Mouse (Mus musculus) kidney, embryonic 16.5 days (tissue): ENCODE results near the gene Sucnr1. TPM values are rescaled to one million over a fixed set of nuclear protein-coding genes. Genes with fewer than 3 reads are reported as not detected.

ENCODE experiments used
- ATAC-seq: fragments of 200-750 bp; cut with Nextera tagmentation; 2 replicates; pipeline ENCODE4 v1.8.0; 2017; ENCODE audit warnings: moderate TSS enrichment; ENCODE audit not compliant: low FRiP score, low TSS enrichment
- H3K27ac ChIP-seq: fragments of 300-500 bp; sonication (generic); 2 replicates; pipeline ENCODE4 v1.5.1; 2014; ENCODE audit warnings: low read length
- H3K27me3 ChIP-seq: fragments of 300-500 bp; sonication (generic); 2 replicates; pipeline ENCODE4 v1.6.1; 2014; ENCODE audit warnings: low read length, control low read depth, mixed read lengths; ENCODE audit not compliant: insufficient read depth
- H3K36me3 ChIP-seq: fragments of 300-500 bp; sonication (generic); 2 replicates; pipeline ENCODE4 v1.6.1; 2014; ENCODE audit warnings: low read length, control low read depth, mixed read lengths; ENCODE audit not compliant: insufficient read depth
- H3K4me1 ChIP-seq: fragments of 300-500 bp; sonication (generic); 2 replicates; pipeline ENCODE4 v1.6.1; 2014; ENCODE audit warnings: low read length, control low read depth, mixed read lengths; ENCODE audit not compliant: insufficient read depth
- H3K4me2 ChIP-seq: fragments of 300-500 bp; sonication (generic); replicated peaks from 2 replicates; pipeline ENCODE4 v1.6.1; 2014; ENCODE audit warnings: low read depth, low read length
- H3K4me3 ChIP-seq: fragments of 300-500 bp; sonication (generic); 2 replicates; pipeline ENCODE4 v1.5.1; 2014; ENCODE audit warnings: mild to moderate bottlenecking, low read length
- H3K9ac ChIP-seq: fragments of 300-500 bp; sonication (generic); replicated peaks from 2 replicates; pipeline ENCODE4 v1.6.1; 2014; ENCODE audit warnings: low read length
- H3K9me3 ChIP-seq: fragments of 300-500 bp; sonication (generic); 2 replicates; pipeline ENCODE4 v1.6.1; 2016; ENCODE audit warnings: low read length, control low read depth
- WGBS: fragments of 180-500 bp; shearing (Covaris S2); extraction: QIAGEN DNeasy Blood & Tissue Kit; methylation state at CpG from one replicate; pipeline ENCODE4 v1.1.7; 2014; 5-methylcytosine and 5-hydroxymethylcytosine counted together
- polyA plus RNA-seq: library from polyadenylated mRNA; unstranded; fragments of >200 nt; fragmentation: Nextera tagmentation; extraction: Ambion mirVana; gene quantifications from 2 replicates; pipeline ENCODE4 v1.2.1, GENCODE M21; 2015

The Sucnr1 gene
- polyA plus RNA-seq, result 6.5 and 6.7 TPM in 2 replicates

DNA sequence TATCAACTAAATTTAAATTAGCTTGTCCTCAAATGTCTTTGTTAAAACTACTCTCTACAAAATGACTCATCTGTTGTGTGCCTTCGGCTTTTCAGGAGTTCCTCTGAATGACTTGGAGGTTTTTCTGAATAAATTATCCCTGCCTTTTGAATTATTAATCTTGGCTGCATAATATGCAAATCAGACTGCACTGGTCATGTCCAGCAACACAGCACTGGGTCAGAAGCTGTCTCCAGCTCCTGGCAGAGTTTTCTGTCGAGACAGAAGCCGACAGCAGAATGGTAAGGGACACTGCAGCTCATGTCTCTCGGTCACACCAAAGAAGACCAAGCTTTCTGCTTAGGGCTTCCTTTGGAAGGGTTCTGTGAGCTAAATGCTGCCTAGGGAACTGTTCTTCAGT is at the start of gene Sucnr1:
Gene Sucnr1, plus strand, starts transcription at position 222 of the 400 bp plus-strand sequence.
- Histone ChIP-seq H3K4me3 (peak within 1 kb of the TSS; percentile 4; the same call in 1 of the 2 replicates), H3K9me3 (no peaks in the 10 kb centered on the region), H3K4me1 (peaks cover 8% of the 10 kb centered on the region; the same call in 1 of the 2 replicates), H3K27ac (peak within 1 kb of the TSS; percentile 4), H3K9ac (no peak within 1 kb of the TSS), H3K27me3 (no peaks in the 10 kb centered on the region), H3K4me2 (no peak within 1 kb of the TSS), H3K36me3 (no peaks in the 10 kb centered on the region)
- ATAC-seq, result 0 out of 2 replicates have a peak, but pooled peaks have one; percentile 49
- WGBS, result 54% methylated on average over 4 of the region's 4 CpGs

GRCm38 (mm10) chr3:60046221-60046913 is 35.3 kb upstream of the Sucnr1 start:
- ATAC-seq, result peak; percentile 74; the same call in 1 of the 2 replicates
- WGBS, result 63% methylated on average over 3 of the region's 3 CpGs
- H3K4me2 ChIP-seq, result no peak overlapping the region
- no peaks in the 10 kb centered on the region for H3K9me3 ChIP-seq
- H3K4me3 ChIP-seq, result no peak overlapping the region
- H3K36me3 ChIP-seq, result no peaks in the 10 kb centered on the region
- no peaks in the 10 kb centered on the region for H3K4me1 ChIP-seq
- no peak overlapping the region for H3K9ac ChIP-seq
- H3K27ac ChIP-seq, result no peak overlapping the region
- H3K27me3 ChIP-seq, result no peaks in the 10 kb centered on the region

DNA sequence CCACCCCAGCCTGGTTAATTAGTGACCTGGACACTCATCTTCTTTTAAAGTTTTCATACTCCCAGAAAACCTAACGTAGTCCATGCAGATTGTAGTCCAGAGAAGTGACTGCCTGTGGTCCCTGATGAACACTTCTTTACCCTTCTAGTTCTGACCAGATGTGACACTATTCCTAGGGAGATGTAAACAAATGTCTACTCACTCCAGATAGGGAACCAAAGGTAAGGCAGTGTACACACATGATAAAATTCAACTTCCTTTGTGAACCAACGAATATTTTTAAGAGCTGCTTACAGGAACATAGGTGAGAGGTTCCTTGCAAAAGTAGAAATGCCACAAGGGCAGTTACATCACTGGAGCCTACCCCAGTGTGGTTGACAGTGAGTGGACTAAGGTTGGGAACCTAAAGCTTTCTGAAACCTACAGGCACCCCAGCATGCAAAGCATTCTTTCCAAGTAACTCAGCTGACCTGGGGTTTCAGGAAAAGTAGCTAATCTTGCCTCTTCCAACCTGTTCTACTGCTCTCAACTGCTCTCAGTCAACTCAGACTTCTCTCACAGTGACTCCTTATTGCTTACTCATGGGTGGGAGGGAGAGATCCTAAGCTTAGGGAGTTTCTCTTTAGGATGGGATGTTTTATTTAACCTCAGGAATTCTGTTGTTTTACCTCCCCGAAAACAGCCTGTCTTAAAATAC is 28.3 kb upstream of the Sucnr1 start:
- no peak overlapping the region for H3K4me2 ChIP-seq
- no peak overlapping the region for H3K4me3 ChIP-seq
- no peaks in the 10 kb centered on the region for H3K9me3 ChIP-seq
- ATAC-seq, result no peak
- no peaks in the 10 kb centered on the region for H3K4me1 ChIP-seq
- no peaks in the 10 kb centered on the region for H3K27me3 ChIP-seq
- no peak overlapping the region for H3K27ac ChIP-seq
- WGBS, result 68% methylated on average over 3 of the region's 3 CpGs
- no peaks in the 10 kb centered on the region for H3K36me3 ChIP-seq
- no peak overlapping the region for H3K9ac ChIP-seq

DNA sequence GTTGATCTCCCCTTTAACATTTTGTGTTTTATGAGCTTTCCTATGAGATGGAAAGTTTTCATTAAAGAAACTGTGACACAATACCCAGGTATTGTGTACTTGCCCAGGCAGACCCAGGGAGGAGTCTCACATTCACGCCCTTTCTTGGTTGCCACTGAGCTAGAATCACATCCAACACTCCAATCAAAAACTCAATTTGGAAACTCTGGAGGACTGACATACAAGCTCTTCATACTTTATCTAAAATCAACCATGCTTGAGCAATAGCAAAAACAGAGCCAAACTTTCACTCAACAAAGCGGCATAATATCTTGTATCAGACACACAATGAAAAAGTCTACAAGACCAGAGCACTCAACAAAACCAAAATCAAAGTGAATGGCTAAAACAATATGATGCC is 27.7 kb upstream of the Sucnr1 start:
- H3K9ac ChIP-seq, result no peak overlapping the region
- 77% methylated on average over 2 of the region's 2 CpGs for WGBS
- no peaks in the 10 kb centered on the region for H3K4me1 ChIP-seq
- H3K27ac ChIP-seq, result no peak overlapping the region
- ATAC-seq, result no peak
- H3K4me3 ChIP-seq, result no peak overlapping the region
- H3K9me3 ChIP-seq, result no peaks in the 10 kb centered on the region
- H3K36me3 ChIP-seq, result no peaks in the 10 kb centered on the region
- H3K27me3 ChIP-seq, result no peaks in the 10 kb centered on the region
- no peak overlapping the region for H3K4me2 ChIP-seq

DNA sequence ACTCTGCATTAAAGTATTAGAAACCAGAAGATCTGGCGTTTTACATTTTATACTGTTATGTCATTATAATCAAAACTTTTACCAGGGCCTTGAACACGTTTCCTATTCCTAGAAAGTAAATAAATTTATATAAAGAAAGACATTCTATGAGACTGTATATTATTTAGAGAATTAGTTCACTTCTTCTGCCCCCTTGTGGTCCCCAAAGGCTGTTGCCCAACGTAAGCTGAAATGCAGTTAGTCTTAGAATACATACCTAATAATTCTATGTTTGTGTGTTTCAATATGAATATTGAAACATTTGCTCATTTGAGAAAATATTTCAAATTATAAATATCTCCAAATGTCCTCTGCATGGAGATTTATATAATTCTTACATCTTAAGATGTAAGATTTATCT is 25.2 kb upstream of the Sucnr1 start:
- Histone ChIP-seq H3K4me2 (no peak overlapping the region), H3K4me1 (no peaks in the 10 kb centered on the region), H3K27me3 (no peaks in the 10 kb centered on the region), H3K4me3 (no peak overlapping the region), H3K27ac (no peak overlapping the region), H3K36me3 (no peaks in the 10 kb centered on the region), H3K9ac (no peak overlapping the region), H3K9me3 (no peaks in the 10 kb centered on the region)
- 27% methylated on average over 3 of the region's 3 CpGs for WGBS
- no peak for ATAC-seq

GRCm38 (mm10) chr3:60057070-60057808 is 24.4 kb upstream of the Sucnr1 start:
- no peak for ATAC-seq

GRCm38 (mm10) chr3:60057809-60058082 is 23.9 kb upstream of the Sucnr1 start:
- Histone ChIP-seq H3K4me1 (no peaks in the 10 kb centered on the region), H3K27me3 (no peaks in the 10 kb centered on the region), H3K27ac (no peak overlapping the region), H3K4me2 (no peak overlapping the region), H3K9me3 (no peaks in the 10 kb centered on the region), H3K36me3 (no peaks in the 10 kb centered on the region), H3K9ac (no peak overlapping the region), H3K4me3 (no peak overlapping the region)
- WGBS, result 55% methylated on average over 1 of the region's 1 CpGs
- no peak for ATAC-seq

More at GRCm38 (mm10) chr3:60057070-60057808, 24.4 kb upstream of the Sucnr1 start:
- Histone ChIP-seq H3K4me1 (no peaks in the 10 kb centered on the region), H3K36me3 (no peaks in the 10 kb centered on the region), H3K9ac (no peak overlapping the region), H3K27ac (no peak overlapping the region), H3K9me3 (no peaks in the 10 kb centered on the region), H3K27me3 (no peaks in the 10 kb centered on the region), H3K4me3 (no peak overlapping the region), H3K4me2 (no peak overlapping the region)
- 81% methylated on average over 2 of the region's 2 CpGs for WGBS

GRCm38 (mm10) chr3:60078883-60079415 is 2.7 kb upstream of the Sucnr1 start:
- WGBS, result 63% methylated on average over 1 of the region's 1 CpGs
- H3K27ac ChIP-seq, result peak overlapping the region; percentile 43; the same call in 1 of the 2 replicates

GRCm38 (mm10) chr3:60080572-60080971 is 1.1 kb upstream of the Sucnr1 start:
- peak overlapping the region; percentile 4; the same call in 1 of the 2 replicates for H3K27ac ChIP-seq

More at GRCm38 (mm10) chr3:60078883-60079415, 2.7 kb upstream of the Sucnr1 start:
- H3K27me3 ChIP-seq, result no peaks in the 10 kb centered on the region
- no peaks in the 10 kb centered on the region for H3K36me3 ChIP-seq
- no peak overlapping the region for H3K9ac ChIP-seq
- no peaks in the 10 kb centered on the region for H3K9me3 ChIP-seq
- 0 out of 2 replicates have a peak, but pooled peaks have one; percentile 57 for ATAC-seq
- peaks cover 8% of the 10 kb centered on the region; the same call in 1 of the 2 replicates for H3K4me1 ChIP-seq
- H3K4me3 ChIP-seq, result no peak overlapping the region
- H3K4me2 ChIP-seq, result no peak overlapping the region

More at GRCm38 (mm10) chr3:60080572-60080971, 1.1 kb upstream of the Sucnr1 start:
- H3K4me3 ChIP-seq, result no peak overlapping the region
- 58% methylated on average over 4 of the region's 4 CpGs for WGBS
- no peak overlapping the region for H3K9ac ChIP-seq
- ATAC-seq, result 0 out of 2 replicates have a peak, but pooled peaks have one; percentile 54
- no peak overlapping the region for H3K4me2 ChIP-seq
- H3K36me3 ChIP-seq, result no peaks in the 10 kb centered on the region
- H3K27me3 ChIP-seq, result no peaks in the 10 kb centered on the region
- H3K9me3 ChIP-seq, result no peaks in the 10 kb centered on the region
- peaks cover 8% of the 10 kb centered on the region; the same call in 1 of the 2 replicates for H3K4me1 ChIP-seq
